Mouse (Mus musculus) urinary bladder, postnatal 36 days (tissue): ENCODE measurements at regions not wholly inside any gene's neighbourhood (a gene's known extent, or its start where the extent isn't known, plus 50 kb on each side); places are given as distances from the start of the nearest gene placed in this dataset.

Experiments
- DNase-seq, 2 experiments: peaks; one replicate each; pipeline ENCODE4 v3.0.0; 2022; ENCODE audit warnings: low spot score in 2 of 2, mixed read lengths in 1 of 2

DNA sequence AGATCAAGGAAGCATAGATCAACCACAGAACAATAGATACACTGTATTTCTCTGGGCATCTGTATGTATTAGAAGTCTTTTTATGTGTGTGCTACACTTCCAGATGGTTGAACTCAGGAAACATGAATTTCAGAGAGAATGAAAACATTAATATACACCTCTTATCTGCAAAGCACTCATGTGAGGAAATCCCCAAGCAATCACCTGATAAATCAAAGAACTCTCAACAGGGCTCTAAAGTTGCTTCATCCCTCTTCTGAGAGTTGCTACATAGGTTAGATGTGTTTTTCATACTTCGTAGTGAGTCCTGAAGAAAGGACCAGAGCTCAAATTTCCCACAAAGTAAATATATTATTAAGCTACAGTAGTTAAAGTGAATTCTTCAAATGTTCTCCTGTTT is 263.1 kb upstream of the Tbl1xr1 start:
- no peak for DNase-seq

DNA sequence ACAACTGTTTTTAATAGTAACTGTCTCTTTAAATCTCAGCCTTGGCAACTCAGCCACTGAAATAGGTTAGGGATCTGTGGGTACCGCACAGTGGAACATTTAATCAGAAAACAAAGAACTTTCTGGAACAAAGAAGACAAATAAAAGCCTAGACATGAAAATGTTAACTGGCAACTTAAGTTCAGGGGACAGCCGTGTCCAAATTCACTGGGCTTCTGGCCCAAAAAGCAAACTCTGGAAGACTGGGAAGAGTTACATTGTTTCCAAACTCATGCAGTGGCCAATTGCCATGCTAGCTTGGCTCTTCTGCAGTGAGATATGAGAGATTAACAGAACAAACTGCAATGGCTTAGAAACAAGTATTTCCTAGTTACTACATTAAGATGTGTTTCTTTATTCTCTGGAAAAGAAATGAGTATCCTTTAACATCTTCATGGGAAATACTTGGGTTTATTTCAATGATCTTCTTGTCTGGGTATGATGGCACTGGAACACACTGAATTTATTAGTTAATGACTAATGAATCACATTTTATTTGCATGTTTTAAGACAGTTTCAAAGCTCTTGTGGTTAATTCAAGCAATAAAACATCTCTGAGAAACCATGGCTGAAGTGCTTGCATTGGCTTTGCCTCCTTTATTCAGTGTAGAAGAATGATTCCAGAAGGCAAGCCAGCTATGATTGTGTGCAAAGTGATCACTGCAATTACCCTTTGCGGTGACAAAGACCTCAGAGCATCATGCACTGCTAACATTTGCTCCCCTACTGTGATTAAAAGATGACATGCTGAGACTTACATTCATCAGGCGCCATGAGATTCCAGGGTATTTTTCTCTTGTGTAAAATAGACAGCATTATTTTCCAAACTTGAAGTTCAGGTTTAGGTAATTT is 259.2 kb upstream of the Tbl1xr1 start:
- DNase-seq = peak; percentile 8 to 64

DNA sequence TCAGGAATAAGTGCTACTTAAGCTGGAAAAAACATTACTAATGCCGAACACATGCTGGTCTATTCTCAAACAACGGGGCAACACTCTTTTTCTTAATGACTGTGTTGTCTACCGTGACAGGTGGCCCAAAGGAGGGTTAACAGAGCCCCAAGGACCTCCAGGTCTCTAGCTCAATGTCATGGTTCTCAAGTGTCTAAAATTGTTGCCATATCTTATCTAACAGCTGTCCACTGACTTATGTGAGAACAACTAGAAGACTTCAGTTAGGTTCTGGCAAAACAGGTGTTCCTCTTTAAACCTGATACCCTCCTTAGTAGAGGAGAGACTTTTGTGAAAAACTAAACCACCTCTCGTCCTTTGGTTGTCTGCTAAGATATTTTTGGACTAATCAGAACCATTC is 257.4 kb upstream of the Tbl1xr1 start:
- DNase-seq = no peak

DNA sequence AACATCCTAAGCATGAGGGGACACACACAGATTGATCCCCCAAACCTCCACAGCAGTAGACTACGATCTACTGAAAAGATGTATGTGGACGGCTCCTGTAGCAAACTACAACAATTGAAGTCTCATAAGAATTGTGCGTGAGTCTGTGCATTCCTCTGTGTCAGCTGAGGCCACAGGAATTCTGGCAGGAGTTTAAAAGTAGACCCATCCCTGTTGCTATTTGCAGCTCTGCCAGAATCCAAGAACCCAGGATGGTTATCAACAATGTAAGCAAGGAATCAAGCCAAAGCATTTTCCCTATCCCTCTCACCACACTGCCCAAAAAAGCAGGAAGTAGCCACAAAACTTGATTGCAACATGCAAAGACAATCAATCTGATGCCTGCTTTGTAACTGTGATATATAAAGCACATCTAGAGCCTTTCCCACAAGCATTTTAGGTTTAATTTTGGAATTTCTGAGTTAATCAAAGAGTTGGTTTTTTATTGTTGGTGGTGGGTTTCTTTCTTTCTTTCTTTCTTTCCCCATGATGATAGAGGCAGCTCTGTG is 256.3 kb upstream of the Tbl1xr1 start:
- DNase-seq = no peak

GRCm38 (mm10) chr3:21822675-21823074 is 253.8 kb upstream of the Tbl1xr1 start:
- DNase-seq = no peak

- DNase-seq = no peak
Measured at GRCm38 (mm10) chr3:21823331-21823730, 253.1 kb upstream of the Tbl1xr1 start.

DNA sequence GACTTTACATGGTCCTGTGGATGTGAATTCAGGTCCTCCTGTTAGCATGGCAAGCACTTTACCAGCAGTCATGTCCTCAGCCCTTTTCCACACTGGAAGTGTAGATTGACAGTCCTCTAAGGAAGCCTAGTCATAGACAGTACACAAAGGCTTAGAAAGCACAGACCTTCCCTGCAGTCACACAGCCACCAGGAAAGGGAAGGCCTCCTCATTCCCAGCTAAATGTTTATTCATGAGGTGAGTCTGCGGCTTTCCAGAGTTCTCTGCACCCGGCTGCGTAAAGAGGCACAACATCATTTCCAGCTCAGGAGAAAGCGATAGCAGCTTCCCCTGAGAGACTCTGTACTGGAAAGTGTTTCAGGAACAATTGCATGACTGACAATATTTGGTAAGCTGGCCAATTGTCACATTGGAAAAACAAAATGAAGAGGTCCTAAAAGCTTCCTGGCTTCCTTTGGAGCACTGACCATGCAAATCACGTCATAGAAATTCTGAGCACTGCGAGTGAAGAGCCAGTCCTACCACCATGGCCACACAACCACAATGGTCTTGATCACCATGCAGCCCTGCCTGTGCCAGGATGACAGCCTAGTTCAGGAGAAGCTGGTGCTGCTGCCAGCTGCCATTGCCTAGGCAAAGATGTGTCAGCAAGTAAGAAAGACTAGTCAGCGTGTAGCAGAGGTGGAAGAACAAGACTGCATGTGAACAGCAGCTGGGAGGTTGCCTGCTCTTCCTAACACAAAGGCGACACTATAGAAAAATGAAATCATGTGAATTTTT is 252.2 kb upstream of the Tbl1xr1 start:
- no peak for DNase-seq

DNA sequence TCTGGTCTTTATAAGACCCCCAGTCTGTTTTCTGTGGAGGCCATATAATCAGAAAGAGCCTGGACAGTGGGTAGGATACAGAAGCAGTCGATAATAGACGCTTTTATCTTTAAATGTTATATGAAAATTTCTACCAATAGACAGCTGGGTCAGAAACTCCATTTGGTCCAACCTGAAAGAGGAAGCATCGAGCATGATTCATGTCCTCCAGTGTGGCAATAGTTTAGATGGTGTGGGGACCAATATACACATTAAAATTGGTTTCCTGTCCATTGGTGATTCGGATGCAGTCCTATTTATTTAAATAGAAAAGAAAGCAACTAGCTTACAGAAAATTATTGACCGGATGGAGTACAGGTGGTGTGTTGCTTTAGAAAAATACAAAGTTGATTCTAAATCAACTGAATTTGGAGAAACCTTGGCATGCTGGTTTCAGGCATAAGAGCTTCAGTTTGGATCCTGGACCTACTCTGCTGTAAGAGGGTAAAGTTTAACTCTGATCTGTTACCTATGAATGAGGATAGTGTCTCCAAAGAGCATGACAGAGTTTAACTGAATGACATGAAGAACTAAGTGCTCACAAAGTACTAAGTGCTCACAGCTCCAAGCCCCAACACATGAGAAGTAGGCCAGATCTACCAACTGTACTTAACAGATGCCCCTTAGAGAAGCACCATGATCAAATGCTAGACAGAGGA is 251.4 kb upstream of the Tbl1xr1 start:
- DNase-seq = no peak

GRCm38 (mm10) chr3:21827656-21828055 is 248.8 kb upstream of the Tbl1xr1 start:
- DNase-seq = no peak

GRCm38 (mm10) chr3:21833111-21833510 is 243.3 kb upstream of the Tbl1xr1 start:
- no peak for DNase-seq

DNA sequence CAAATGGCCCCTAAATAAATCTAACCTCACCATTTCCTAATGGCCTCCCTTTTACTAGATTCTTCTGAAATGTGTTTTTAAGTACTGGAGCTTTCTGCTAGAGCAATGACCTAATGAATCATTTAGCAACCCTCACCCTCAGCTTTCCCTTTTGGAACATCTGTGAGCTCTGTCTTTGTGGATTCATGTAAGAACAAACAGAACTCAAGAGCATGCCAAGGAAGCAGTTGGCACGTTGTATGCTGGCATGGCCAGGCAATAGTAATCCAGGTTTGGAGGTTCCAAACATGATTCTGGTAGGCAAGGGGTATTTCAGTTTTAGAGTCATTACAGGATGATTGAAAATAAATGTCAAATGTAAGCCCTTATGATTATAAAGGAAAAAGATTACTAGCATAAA is 240.9 kb upstream of the Tbl1xr1 start:
- DNase-seq = peak in 1 of 2 experiments; percentile 32

DNA sequence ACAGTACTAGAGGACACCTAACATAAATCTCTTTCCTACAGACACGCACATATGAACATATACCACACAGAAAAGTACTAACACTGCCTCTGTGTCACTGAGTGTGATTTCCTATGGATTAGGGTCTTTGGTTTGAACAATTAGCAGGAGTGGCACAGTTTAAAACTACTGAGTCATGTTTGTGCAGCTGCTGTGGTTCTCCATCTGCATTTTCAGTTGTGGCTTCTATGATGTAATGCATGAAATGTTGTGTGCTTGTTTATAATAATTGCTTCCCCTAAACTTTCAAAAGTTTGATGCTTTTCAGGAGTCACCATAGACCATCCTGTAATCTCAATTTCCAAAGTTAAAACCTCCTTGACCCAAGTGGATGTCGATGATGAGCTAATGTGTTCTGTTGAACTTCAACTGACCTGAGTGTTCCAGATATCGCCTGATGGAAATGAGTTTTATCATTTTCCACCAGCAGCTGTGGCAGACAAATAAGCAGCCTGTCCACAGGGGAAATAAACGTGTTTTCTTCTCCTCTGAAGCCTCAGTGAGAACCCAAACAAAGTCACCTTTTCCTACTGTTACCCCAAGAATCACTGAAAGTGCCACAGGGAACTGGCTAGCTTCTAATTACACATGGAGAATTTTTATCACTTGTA is 239.0 kb upstream of the Tbl1xr1 start:
- DNase-seq = no peak

DNA sequence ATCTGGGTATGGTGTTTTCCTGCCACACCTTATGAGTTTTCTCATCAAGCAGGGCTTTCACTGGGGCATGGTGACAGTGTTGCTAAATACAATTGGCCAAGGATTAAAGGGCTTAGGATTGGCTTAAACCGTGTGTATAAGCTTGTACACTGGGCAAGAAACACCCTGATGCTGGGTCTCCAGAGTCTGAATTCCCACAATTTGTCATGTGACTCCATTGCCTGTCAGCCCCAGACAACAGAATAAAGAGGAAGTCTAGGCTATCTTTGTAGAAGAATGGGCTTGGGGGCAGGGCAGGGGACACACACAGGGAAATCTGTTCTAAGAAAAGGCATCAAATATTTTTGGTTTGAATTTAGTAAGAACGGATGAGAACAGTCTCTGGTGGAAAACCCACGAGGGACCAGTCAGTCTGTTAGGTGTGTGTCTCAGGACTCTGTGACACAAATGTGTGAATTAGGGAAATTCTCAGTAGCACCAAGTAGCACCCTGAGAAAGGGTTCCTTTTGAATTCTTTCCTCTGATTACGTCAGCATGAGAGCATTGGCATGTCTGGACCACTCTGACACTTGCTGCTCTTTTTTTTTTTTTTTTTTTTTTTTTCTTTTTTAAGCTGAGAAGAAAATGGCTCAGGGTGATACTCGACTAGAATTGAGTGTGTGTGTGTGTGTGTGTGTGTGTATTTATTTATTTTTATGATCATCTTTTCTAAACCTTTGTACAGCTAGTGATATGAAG is 235.5 kb upstream of the Tbl1xr1 start:
- DNase-seq = no peak

GRCm38 (mm10) chr3:21841506-21841905 is 234.9 kb upstream of the Tbl1xr1 start:
- DNase-seq = no peak

GRCm38 (mm10) chr3:21842545-21843291 is 233.7 kb upstream of the Tbl1xr1 start:
- DNase-seq = no peak

- no peak for DNase-seq
Measured at GRCm38 (mm10) chr3:21843292-21843852, 233.1 kb upstream of the Tbl1xr1 start.

DNA sequence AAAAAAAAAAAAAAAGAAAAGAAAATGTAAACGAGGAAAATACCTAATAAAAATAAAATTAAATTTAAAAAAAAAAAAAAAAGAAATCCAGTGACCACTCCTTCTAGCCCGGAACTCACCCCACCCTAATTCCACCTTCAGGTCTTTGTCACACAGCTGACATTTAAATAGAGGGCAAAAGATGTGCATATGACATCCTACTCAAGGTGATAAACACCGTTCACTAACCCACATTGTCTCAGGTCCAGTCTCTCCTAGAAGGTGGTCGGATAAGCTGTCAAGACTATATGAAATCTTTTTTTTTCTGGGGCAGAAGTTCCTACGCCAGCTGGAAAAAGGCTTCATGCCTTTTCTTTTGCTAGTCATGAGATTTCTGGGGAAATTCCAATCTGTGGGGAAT is 226.6 kb upstream of the Tbl1xr1 start:
- no peak for DNase-seq

- no peak for DNase-seq
Measured at GRCm38 (mm10) chr3:21850977-21851376, 225.5 kb upstream of the Tbl1xr1 start.

DNA sequence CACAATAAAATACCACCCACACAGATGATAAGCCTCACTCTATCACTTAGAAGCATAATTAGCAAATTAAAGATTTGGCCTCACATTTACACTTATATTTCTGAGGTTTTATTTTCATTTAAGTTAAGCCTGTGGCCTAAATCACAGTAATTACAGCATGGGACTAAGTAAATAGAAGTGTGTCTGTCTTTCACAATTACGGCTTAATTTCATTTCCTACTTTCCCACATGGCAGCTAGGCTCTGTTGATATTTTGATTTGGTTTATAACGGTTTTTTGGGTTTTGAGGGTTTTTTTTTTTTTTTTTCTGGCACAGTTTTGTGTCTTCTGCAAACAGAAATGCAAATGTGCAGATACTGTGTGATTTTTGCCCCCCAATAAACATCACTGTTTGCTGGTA is 222.1 kb upstream of the Tbl1xr1 start:
- no peak for DNase-seq

DNA sequence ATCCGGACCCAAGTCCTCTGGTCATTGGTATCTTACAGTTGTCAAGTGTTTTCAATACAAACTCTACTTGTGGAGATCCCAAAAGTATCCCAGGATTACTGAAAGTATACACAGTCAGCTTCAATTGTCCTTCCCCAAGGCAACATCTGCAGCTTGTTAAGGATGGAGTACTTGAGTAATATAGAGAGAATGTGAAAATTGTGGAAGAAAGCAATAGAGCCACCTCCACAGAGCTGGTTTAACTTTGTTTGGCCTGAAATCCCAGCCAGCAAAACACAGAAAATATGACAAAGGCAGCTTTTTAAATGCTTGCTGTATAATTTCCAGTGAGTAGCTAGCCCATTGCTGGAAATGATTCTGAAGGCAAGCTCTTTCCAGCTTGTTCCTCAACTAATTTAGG is 217.0 kb upstream of the Tbl1xr1 start:
- DNase-seq = no peak
